Mouse (Mus musculus) B cell, adult 62 days (primary cell): ENCODE results near the gene Zfp595. TPM values are rescaled to one million over a fixed set of nuclear protein-coding genes. Genes with fewer than 3 reads are reported as not detected.

Experiments
- total RNA-seq: library from RNA; stranded (reverse); gene quantifications from 4 replicates; pipeline ENCODE4 v1.2.4, GENCODE M21; 2023

The Zfp595 gene
- total RNA-seq: 13.3 to 16.5 TPM (median 15.3 TPM) in 4 replicates

DNA sequence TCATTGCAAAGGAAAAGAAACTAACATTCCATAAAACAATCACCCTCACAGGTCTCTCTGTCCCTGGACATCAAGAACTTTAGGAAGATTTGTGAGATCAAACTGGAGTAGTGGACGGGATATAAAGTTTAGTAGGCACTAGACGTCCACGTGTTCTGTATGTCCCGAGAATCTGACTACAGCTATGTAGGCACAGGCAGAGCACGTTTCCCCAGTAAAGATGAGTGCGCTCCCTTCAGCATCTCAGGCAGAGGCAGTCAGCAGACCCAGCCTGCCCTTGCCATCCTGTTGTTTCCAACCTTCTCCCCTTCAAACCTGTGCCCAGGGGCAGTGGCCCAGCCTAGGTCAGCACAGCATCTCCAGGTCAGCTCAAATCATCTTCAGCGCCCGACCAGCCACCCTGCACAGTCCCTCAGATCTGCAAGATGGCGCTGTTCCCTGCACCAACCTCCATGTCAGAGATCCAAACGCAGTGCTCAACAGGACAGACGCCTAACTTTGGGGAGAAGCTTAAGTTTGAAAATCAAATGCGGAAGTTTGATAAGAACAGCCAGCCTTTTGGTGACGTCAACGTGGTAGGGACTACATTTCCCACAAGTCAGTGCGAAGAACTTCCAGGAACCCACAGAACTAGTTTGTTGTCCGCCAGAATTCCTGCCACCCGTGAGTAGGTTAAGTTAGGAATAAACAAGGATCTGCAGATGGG, at the start of gene Zfp595:
TSS of gene Zfp595 (minus strand) at position 552 of the 706 bp plus-strand sequence.

DNA sequence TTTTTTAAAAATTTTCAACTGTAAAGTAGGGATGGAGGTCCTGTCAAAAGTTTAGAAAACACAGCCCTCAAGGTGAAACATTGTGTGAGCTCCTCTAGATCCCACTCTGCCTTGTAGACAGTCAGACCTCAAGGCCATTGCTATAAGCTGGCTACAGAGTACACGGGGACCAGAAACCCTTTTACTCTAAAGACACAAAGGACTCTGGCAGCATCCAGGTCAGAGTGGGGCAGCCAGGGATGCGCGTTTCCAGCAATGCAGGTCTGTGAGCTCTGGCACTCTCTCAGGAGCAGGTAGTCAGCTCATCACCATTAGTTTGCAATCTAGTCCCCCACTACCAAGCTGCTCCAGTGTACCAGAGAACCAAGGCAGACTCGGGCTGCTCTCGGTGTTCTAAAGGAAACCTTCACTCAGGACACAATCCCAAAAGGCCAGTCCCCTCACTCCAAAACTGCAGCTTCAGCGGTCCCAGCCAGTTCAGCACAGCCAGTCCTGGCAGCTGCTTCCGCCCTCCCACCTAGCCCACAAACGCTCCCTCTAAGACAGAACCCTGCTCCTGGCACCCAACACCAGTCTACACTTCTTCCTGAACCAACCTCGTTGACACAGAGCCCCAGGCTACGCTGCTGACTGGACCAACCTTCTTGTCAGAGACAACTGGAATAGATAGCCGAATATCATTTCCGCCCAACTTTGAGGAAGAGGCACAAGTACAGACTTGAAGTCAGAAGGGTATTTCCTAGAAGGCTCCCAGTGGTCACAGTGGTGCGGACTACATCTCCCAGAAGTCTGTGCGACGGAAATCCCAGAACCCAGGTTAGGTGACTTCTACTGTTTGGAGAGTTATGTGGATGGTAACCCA, 42.9 kb upstream of the Zfp595 start, which contains the start of the genes Gm28041 and Zfp456:
TSS of gene Gm28041 (minus strand) at position 684 of the 862 bp plus-strand sequence.
TSS of gene Zfp456 (minus strand) at position 761 of the 862 bp plus-strand sequence.

DNA sequence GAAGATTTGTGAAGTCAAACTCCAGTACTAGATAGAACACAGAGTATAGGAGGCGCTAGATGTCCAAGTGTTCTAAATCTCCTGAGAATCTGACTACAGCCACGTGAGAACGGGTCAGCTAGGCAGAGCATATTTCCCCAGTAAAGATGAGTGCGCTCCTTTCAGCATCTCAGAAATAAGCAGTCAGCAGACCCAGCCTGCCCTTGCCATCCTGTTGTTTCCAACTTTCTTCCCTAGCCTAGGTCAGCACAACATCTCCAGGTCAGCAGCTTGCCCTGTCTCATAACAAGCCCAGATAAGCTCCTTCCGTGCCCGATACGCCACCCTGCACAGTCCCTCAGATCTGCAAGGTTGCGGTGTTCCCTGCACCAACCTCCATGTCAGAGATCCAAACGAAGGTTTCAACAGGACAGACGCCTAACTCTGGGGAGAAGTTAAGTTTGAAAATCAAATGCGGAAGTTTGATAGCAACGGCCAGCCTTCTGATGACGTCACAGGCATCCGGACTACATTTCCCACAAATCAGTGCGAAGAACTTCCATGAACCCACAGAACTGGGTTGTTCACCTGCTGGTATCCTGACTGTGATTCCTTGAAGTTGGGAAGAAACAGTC, 27.9 kb upstream of the Zfp595 start, which contains the start of the genes Gm28044 and Zfp953:
TSS of gene Gm28044 (minus strand) at position 406 of the 614 bp plus-strand sequence.
TSS of gene Zfp953 (minus strand) at position 475 of the 614 bp plus-strand sequence.

DNA sequence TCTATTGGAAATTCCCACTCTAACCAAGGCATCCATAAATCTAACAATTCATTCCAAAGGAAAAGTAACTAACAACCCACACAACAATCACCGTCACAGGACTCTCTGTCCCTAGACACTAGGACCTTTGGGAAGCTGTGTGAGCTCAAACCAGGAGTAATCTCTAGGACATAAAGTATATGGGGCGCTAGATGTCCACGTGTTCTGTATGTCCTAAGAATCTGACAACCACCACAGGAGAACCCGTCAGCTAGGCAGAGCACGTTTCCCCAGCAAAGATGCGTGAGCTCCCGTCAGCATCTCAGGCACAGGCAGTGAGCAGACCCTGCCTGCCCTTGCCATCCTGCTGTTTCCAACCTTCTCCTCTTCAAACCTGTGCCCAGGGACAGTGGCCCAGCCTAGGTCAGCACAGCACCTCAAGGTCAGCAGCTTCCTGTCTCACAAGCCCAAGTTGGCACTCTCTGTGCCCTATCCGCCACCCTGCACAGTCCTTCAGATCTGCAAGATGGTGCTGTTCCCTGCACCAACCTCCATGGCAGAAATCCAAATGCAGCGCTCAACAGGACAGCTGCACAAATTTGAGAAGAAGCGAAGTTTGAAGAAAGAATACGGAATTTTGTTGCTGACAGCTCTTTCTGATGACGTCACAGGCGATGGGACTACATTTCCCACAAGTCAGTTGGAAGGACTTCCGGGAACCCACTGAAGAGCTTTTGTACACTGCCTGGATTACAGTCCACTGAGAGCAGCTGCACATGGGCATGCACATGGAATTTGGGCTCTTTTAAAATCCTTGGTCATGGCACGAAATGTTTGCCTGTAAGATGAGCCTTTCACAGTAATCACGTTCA, 26.3 kb downstream of the Zfp595 start, which contains the start of gene Zfp457:
TSS of gene Zfp457 (minus strand) at position 664 of the 851 bp plus-strand sequence.

DNA sequence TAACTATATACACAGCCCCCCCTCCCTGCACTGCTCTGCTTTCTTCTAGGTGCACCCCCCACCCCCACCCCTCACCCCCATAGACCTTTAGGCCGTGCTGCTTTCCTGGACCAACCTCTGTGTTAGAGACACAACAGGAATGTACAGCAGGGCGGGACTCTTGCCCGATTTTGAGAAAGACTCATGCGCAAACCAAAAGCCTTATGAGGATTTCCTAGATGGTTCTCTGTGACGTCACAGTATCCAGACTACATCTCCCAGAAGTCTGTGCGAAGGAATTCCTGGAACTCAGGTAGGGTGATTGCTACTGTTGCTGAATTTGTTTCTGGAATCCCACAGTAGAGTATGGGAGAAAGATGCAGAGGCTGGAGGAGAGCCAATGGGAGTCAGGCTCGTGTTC, 54.1 kb downstream of the Zfp595 start, which contains the start of gene Zfp458:
TSS of gene Zfp458 (minus strand) at position 153 of the 400 bp plus-strand sequence.

Other genes with a start within 250 kb of the Zfp595 start
- 0.29 to 1.4 TPM (median 1.1 TPM) in 3 of 4 replicates, not detected in the other for gene Zfp708, start 234.6 kb downstream of the Zfp595 start, total RNA-seq
- 2.1 to 3.7 TPM (median 3.0 TPM) in 4 replicates for gene Gm28557, start 224.0 kb downstream of the Zfp595 start, total RNA-seq
- 0.63 to 1.1 TPM (median 0.67 TPM) in 3 of 4 replicates, not detected in the other for gene Rslcan18, start 216.3 kb downstream of the Zfp595 start, total RNA-seq
- 4.4 to 5.4 TPM (median 5.0 TPM) in 4 replicates for gene Zfp759, start 210.9 kb downstream of the Zfp595 start, total RNA-seq
- gene Rsl1, start 159.4 kb downstream of the Zfp595 start, total RNA-seq: 9.7 to 13.0 TPM (median 11.4 TPM) in 4 replicates
- gene Zfp455, start 138.1 kb downstream of the Zfp595 start, total RNA-seq: 1.5 to 2.9 TPM (median 2.1 TPM) in 4 replicates
- 2.3 to 4.3 TPM (median 3.1 TPM) in 4 replicates for gene Zfp458, start 54.1 kb downstream of the Zfp595 start, total RNA-seq
- gene Zfp457, start 26.1 kb downstream of the Zfp595 start, total RNA-seq: 1.8 to 2.7 TPM (median 2.5 TPM) in 4 replicates
- gene Gm28044, start 28.0 kb upstream of the Zfp595 start, total RNA-seq: 3.0 to 4.5 TPM (median 3.2 TPM) in 3 of 4 replicates, not detected in the other
- 6.7 to 7.9 TPM (median 7.3 TPM) in 4 replicates for gene Zfp953, start 28.0 kb upstream of the Zfp595 start, total RNA-seq
- gene Gm28041, start 43.2 kb upstream of the Zfp595 start, total RNA-seq: 2.4 to 6.8 TPM (median 3.1 TPM) in 4 replicates
- 8.8 to 11.1 TPM (median 9.2 TPM) in 4 replicates for gene Zfp456, start 43.2 kb upstream of the Zfp595 start, total RNA-seq
- 12.8 to 15.9 TPM (median 14.9 TPM) in 4 replicates for gene Zfp429, start 67.2 kb upstream of the Zfp595 start, total RNA-seq
- 1.5 to 5.7 TPM (median 2.1 TPM) in 4 replicates for gene Zfp459, start 88.8 kb upstream of the Zfp595 start, total RNA-seq
- gene Zfp874a, start 119.1 kb upstream of the Zfp595 start, total RNA-seq: 4.4 to 9.8 TPM (median 6.6 TPM) in 4 replicates
- gene Zfp874b, start 151.7 kb upstream of the Zfp595 start, total RNA-seq: 10.2 to 11.4 TPM (median 11.0 TPM) in 4 replicates
- gene Zfp58, start 168.0 kb upstream of the Zfp595 start, total RNA-seq: 11.2 to 12.8 TPM (median 12.4 TPM) in 4 replicates
- 1.2 TPM in 1 of 4 replicates, not detected in the others for gene Gm26965, start 193.6 kb upstream of the Zfp595 start, total RNA-seq
- gene Zfp87, start 193.6 kb upstream of the Zfp595 start, total RNA-seq: 22.5 to 24.2 TPM (median 23.7 TPM) in 4 replicates
- 6.5 to 8.0 TPM (median 6.8 TPM) in 4 replicates for gene Zfp748, start 221.3 kb upstream of the Zfp595 start, total RNA-seq